Mouse (Mus musculus) left cerebral cortex, adult 8-10 months (tissue): ENCODE data around the gene C130074G19Rik. TPM values are rescaled to one million over a fixed set of nuclear protein-coding genes. Genes with fewer than 3 reads are reported as not detected.
A peak's percentile ranks its signal among the peaks of the same experiment; 100 is the strongest.

Experiments used
- DNase-seq, 2 experiments: peaks; one replicate each; pipeline ENCODE4 v3.0.0; 2022; ENCODE audit warnings: low spot score in 2 of 2
- total RNA-seq, 4 experiments: library from RNA; stranded (reverse); gene quantifications; 2 replicates each; pipeline ENCODE4 v1.2.4; 2022

Gene C130074G19Rik
- total RNA-seq, 4 experiments from 2014 or later, result 45.6 to 56.4 (median 48.8) TPM

GRCm38 (mm10) chr1:184877306-184877705, 5.7 kb downstream of the C130074G19Rik start:
- DNase-seq, result peak in 1 of 2 experiments; percentile 80

GRCm38 (mm10) chr1:184873910-184874309, 9.1 kb downstream of the C130074G19Rik start:
- no peak for DNase-seq

GRCm38 (mm10) chr1:184872069-184872819, 10.8 kb downstream of the C130074G19Rik start:
- no peak for DNase-seq

- no peak for DNase-seq
Measured at GRCm38 (mm10) chr1:184871506-184871905, 11.5 kb downstream of the C130074G19Rik start.

GRCm38 (mm10) chr1:184870646-184871385, 12.2 kb downstream of the C130074G19Rik start:
- DNase-seq, result no peak

- no peak for DNase-seq
Measured at GRCm38 (mm10) chr1:184869939-184870565, 13.0 kb downstream of the C130074G19Rik start.

GRCm38 (mm10) chr1:184867640-184868120, 15.3 kb downstream of the C130074G19Rik start:
- no peak for DNase-seq

GRCm38 (mm10) chr1:184864381-184864801, 18.6 kb downstream of the C130074G19Rik start:
- DNase-seq, result no peak

- DNase-seq, result no peak
Measured at GRCm38 (mm10) chr1:184862636-184863035, 20.4 kb downstream of the C130074G19Rik start.

GRCm38 (mm10) chr1:184861551-184861950, 21.5 kb downstream of the C130074G19Rik start:
- no peak for DNase-seq

GRCm38 (mm10) chr1:184860276-184860675, 22.7 kb downstream of the C130074G19Rik start:
- no peak for DNase-seq

GRCm38 (mm10) chr1:184858253-184858652, 24.8 kb downstream of the C130074G19Rik start:
- DNase-seq, result no peak

GRCm38 (mm10) chr1:184857216-184857615, 25.8 kb downstream of the C130074G19Rik start:
- peak in 1 of 2 experiments; percentile 46 for DNase-seq

- no peak for DNase-seq
Measured at GRCm38 (mm10) chr1:184853922-184854321, 29.1 kb downstream of the C130074G19Rik start.

GRCm38 (mm10) chr1:184853339-184853738, 29.7 kb downstream of the C130074G19Rik start:
- peak in 1 of 2 experiments; percentile 34 for DNase-seq

- DNase-seq, result peak in 1 of 2 experiments; percentile 78
Measured at GRCm38 (mm10) chr1:184851741-184852618, 31.0 kb downstream of the C130074G19Rik start.

- DNase-seq, result no peak
Measured at GRCm38 (mm10) chr1:184851166-184851565, 31.9 kb downstream of the C130074G19Rik start.

GRCm38 (mm10) chr1:184846973-184847372, 36.0 kb downstream of the C130074G19Rik start:
- no peak for DNase-seq

GRCm38 (mm10) chr1:184846092-184846750, 36.8 kb downstream of the C130074G19Rik start, which contains the start of gene Marc2:
Gene Marc2, minus strand, starts transcription at chr1:184846451.
- no peak for DNase-seq
